8 mouse cellular contexts compared by ENCODE assay signal in the genomic region with DNA sequence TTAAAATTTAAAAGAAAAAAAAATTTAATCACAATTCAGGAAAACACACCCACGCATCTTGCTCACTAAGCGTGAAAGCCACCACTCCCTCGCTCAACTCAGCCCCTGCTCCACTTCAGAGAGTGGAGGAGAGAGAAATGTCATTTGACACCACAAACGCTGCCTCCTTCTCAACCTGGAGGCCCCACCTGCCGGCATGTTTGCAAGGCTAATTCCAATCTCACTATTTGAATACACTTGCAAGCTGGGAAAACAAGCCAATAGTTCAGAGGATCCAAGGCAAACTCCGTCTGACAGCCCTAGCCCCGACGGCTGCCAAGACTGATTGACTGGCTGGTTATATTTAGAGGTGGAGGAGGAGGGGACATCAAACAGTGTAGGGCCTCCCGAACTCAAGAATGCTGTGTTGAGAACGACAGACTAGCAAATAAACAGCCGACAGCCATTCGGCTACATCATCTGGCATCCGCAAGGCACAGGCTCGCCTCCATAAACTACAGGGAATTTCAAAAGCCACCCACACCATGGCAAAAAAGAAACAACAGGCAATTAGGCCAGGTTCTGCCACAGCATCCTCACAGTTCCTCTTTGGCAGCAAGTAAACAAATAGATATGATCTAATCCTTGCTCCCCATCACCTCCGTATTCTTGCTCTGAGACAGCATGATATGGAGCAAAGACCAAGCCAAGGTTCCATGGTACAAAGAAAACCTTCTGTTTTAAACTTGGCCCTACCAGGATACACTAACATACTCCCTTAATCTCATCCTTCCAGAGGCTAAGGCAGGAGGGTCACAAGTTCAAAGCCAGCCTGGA.
DNase-seq lines count a peak whose midpoint lies in the region; ATAC-seq lines count a peak whose summit lies in the region.

No protein-coding gene starts in this region.

- DNase-seq in adrenal gland, postnatal 14 days = peak; percentile 41
- no peak for DNase-seq in adrenal gland, postnatal 36 days
- peak; percentile 38 to 49 for DNase-seq in cerebellum, postnatal 36 days
- DNase-seq in gastrocnemius, postnatal 25 days = peak; percentile 54
- DNase-seq in kidney, adult 11 months = peak; percentile 76
- DNase-seq in limb, embryonic 10.5 days (ENCODE audit: low spot score) = peak; percentile 64
- peak; percentile 73 for DNase-seq in thymus, postnatal 4 days

- H3K9ac ChIP-seq in midbrain, embryonic 15.5 days = no peak overlapping the region

- H3K4me2 ChIP-seq in midbrain, embryonic 15.5 days = no peak overlapping the region

- 0 out of 2 replicates have a peak, but pooled peaks have one; percentile 28 for ATAC-seq in midbrain, embryonic 15.5 days (replicated peaks)

- H3K27ac ChIP-seq in limb, embryonic 10.5 days = no peak overlapping the region
- H3K27ac ChIP-seq in midbrain, embryonic 15.5 days = peak overlapping the region; percentile 12

- H3K9me3 ChIP-seq in limb, embryonic 10.5 days (replicated peaks) = no peaks in the 10 kb centered on the region
- H3K9me3 ChIP-seq in midbrain, embryonic 15.5 days = no peaks in the 10 kb centered on the region

- WGBS in limb, embryonic 10.5 days = 6% methylated on average over 15 of the region's 15 CpGs
- 15% methylated on average over 15 of the region's 15 CpGs for WGBS in midbrain, embryonic 15.5 days

- H3K36me3 ChIP-seq in limb, embryonic 10.5 days = peaks cover 39% of the 10 kb centered on the region
- H3K36me3 ChIP-seq in midbrain, embryonic 15.5 days (replicated peaks) = no peaks in the 10 kb centered on the region

- peaks cover 77% of the 10 kb centered on the region for H3K4me1 ChIP-seq in limb, embryonic 10.5 days
- H3K4me1 ChIP-seq in midbrain, embryonic 15.5 days = peaks cover 44% of the 10 kb centered on the region

- no peaks in the 10 kb centered on the region for H3K27me3 ChIP-seq in limb, embryonic 10.5 days (ENCODE audit: low read depth, poor library complexity, severe bottlenecking)
- H3K27me3 ChIP-seq in midbrain, embryonic 15.5 days (replicated peaks) = no peaks in the 10 kb centered on the region

- H3K4me3 ChIP-seq in limb, embryonic 10.5 days = no peak overlapping the region; the same call in 1 of the 2 replicates
- H3K4me3 ChIP-seq in midbrain, embryonic 15.5 days = no peak overlapping the region

Comparison
In these comparisons a context has a peak if more than half of its experiments do, and no peak if none do; other contexts are left out.
1. DNase-seq: peak in adrenal gland, postnatal 14 days (single experiment), cerebellum, postnatal 36 days (2 of 2), gastrocnemius, postnatal 25 days (single experiment), kidney, adult 11 months (single experiment), limb, embryonic 10.5 days (single experiment) and thymus, postnatal 4 days (single experiment); none in adrenal gland, postnatal 36 days (0 of 2).